Comparison of ENCODE assay signal across 13 mouse cellular contexts in the genomic region with DNA sequence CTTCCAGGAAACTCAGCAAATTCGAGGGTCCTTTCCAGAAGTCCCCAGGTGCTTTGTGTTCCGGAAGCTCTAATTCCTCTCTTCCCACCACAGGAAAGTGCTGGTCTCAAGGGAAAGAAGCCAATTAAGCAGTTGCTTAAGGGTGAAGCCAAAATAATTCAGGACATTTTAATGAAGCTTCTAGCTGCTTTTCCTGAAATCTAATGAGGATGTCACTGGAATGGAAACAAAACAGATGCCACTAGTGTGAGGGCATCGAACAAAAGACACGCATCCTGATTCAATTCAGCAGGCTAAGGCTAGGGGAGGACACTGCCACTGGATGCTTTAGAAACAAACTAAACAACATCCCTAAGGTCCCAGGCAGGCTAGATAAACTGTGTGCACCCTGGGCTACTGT.
A peak's percentile ranks its signal among the peaks of the same experiment; 100 is the strongest.
DNase-seq lines count a peak whose midpoint lies in the region; ATAC-seq and TF ChIP-seq lines count a peak whose summit lies in the region.
"Had no signal": no experiment of that assay in that cellular context is flagged by ENCODE, and none has a peak within 500 bp of the region (broad histone marks: within the 10 kb centered on the region; RNA-seq: fewer than 3 reads in every experiment).

No protein-coding gene starts in this region.

- WGBS in midbrain, embryonic 13.5 days, result 38% methylated on average over 4 of the region's 4 CpGs
- 60% methylated on average over 4 of the region's 4 CpGs for WGBS in midbrain, embryonic 10.5 days
- 9% methylated on average over 4 of the region's 4 CpGs for WGBS in forebrain, embryonic 14.5 days
- WGBS in midbrain, postnatal 0 days, result 37% methylated on average over 4 of the region's 4 CpGs
- WGBS in intestine, postnatal 0 days, result 63% methylated on average over 4 of the region's 4 CpGs

- no peak overlapping the region for H3K4me3 ChIP-seq in midbrain, embryonic 13.5 days (replicated peaks)
- no peak overlapping the region for H3K4me3 ChIP-seq in midbrain, embryonic 10.5 days
- no peak overlapping the region for H3K4me3 ChIP-seq in forebrain, embryonic 14.5 days (ENCODE audit: low read depth, low read length)
- no peak overlapping the region for H3K4me3 ChIP-seq in midbrain, postnatal 0 days (ENCODE audit: low read depth, low read length)
- H3K4me3 ChIP-seq in intestine, postnatal 0 days (ENCODE audit: low read depth, low read length), result no peak overlapping the region
- H3K4me3 ChIP-seq: erythroblast, embryonic 14.5 days had no signal

- peak; percentile 48 for ATAC-seq in midbrain, embryonic 13.5 days
- peak; percentile 48; the same call in 1 of the 2 replicates for ATAC-seq in forebrain, embryonic 14.5 days
- no peak for ATAC-seq in midbrain, postnatal 0 days (ENCODE audit: low FRiP score)
- no peak for ATAC-seq in intestine, postnatal 0 days

- H3K4me2 ChIP-seq in midbrain, embryonic 13.5 days (replicated peaks), result no peak overlapping the region
- H3K4me2 ChIP-seq in forebrain, embryonic 14.5 days (ENCODE audit: low read length), result no peak overlapping the region
- no peak overlapping the region for H3K4me2 ChIP-seq in midbrain, postnatal 0 days (ENCODE audit: low read depth, low read length, poor library complexity, severe bottlenecking)
- no peak overlapping the region for H3K4me2 ChIP-seq in intestine, postnatal 0 days (replicated peaks; ENCODE audit: low read depth)

- peaks cover 6% of the 10 kb centered on the region; the same call in 1 of the 2 replicates for H3K4me1 ChIP-seq in midbrain, embryonic 13.5 days (replicated peaks)
- no peaks in the 10 kb centered on the region for H3K4me1 ChIP-seq in midbrain, embryonic 10.5 days
- H3K4me1 ChIP-seq in forebrain, embryonic 14.5 days (ENCODE audit: control insufficient read depth, insufficient read depth, low read length), result no peaks in the 10 kb centered on the region
- H3K4me1 ChIP-seq in midbrain, postnatal 0 days (ENCODE audit: insufficient read depth, low read length), result no peaks in the 10 kb centered on the region
- H3K4me1 ChIP-seq in intestine, postnatal 0 days (replicated peaks; ENCODE audit: control insufficient read depth, insufficient read depth, low read length), result no peaks in the 10 kb centered on the region; the same call in 1 of the 2 replicates

- DNase-seq in midbrain, embryonic 10.5 days (ENCODE audit: low spot score), result no peak
- peak; percentile 74 for DNase-seq in cerebellum, adult 9-10 months
- peak; percentile 62 for DNase-seq in forebrain, embryonic 14.5 days (ENCODE audit: low spot score)
- peak; percentile 67 for DNase-seq in midbrain, postnatal 0 days (ENCODE audit: low spot score)
- no peak for DNase-seq in adrenal gland, adult (ENCODE audit: inconsistent age in 2 of 2, low spot score in 1 of 2)
- DNase-seq in kidney, adult 9 months, result no peak
- DNase-seq: heart, postnatal 4 days; liver; lung, adult 2 months; thymus, postnatal 4 days had no signal

- no peaks in the 10 kb centered on the region for H3K9me3 ChIP-seq in midbrain, embryonic 13.5 days
- H3K9me3 ChIP-seq in midbrain, embryonic 10.5 days (replicated peaks), result no peaks in the 10 kb centered on the region
- no peaks in the 10 kb centered on the region for H3K9me3 ChIP-seq in forebrain, embryonic 14.5 days (replicated peaks; ENCODE audit: control insufficient read depth, low read length)
- H3K9me3 ChIP-seq in midbrain, postnatal 0 days (ENCODE audit: low read length), result no peaks in the 10 kb centered on the region
- no peaks in the 10 kb centered on the region for H3K9me3 ChIP-seq in intestine, postnatal 0 days (ENCODE audit: control insufficient read depth)

- no peak overlapping the region for H3K9ac ChIP-seq in midbrain, embryonic 13.5 days (replicated peaks)
- no peak overlapping the region for H3K9ac ChIP-seq in forebrain, embryonic 14.5 days (ENCODE audit: low read length)
- H3K9ac ChIP-seq in midbrain, postnatal 0 days (replicated peaks; ENCODE audit: low read length, poor library complexity, severe bottlenecking), result no peak overlapping the region
- no peak overlapping the region for H3K9ac ChIP-seq in intestine, postnatal 0 days (ENCODE audit: low read depth, low read length)

- no peak overlapping the region for H3K27ac ChIP-seq in midbrain, embryonic 13.5 days
- no peak overlapping the region for H3K27ac ChIP-seq in midbrain, embryonic 10.5 days (replicated peaks)
- 0 out of 2 replicates have a peak overlapping the region, but pooled peaks have one; percentile 24 for H3K27ac ChIP-seq in forebrain, embryonic 14.5 days (ENCODE audit: low read depth, low read length)
- no peak overlapping the region for H3K27ac ChIP-seq in midbrain, postnatal 0 days (ENCODE audit: low read depth, low read length)
- no peak overlapping the region for H3K27ac ChIP-seq in intestine, postnatal 0 days (ENCODE audit: low read depth, low read length)

- TF ChIP-seq CTCF in midbrain, postnatal 0 days (IDR thresholded peaks at IDR 0.05), result no peak
- TF ChIP-seq CTCF in intestine, postnatal 0 days (IDR thresholded peaks at IDR 0.05; ENCODE audit: low read depth), result no peak

- no peaks in the 10 kb centered on the region for H3K27me3 ChIP-seq in midbrain, embryonic 13.5 days
- H3K27me3 ChIP-seq in midbrain, embryonic 10.5 days (ENCODE audit: low read depth, poor library complexity, severe bottlenecking), result no peaks in the 10 kb centered on the region
- no peaks in the 10 kb centered on the region for H3K27me3 ChIP-seq in forebrain, embryonic 14.5 days (replicated peaks; ENCODE audit: control insufficient read depth, insufficient read depth, low read length)
- no peaks in the 10 kb centered on the region for H3K27me3 ChIP-seq in midbrain, postnatal 0 days (ENCODE audit: insufficient read depth, low read length)
- no peaks in the 10 kb centered on the region for H3K27me3 ChIP-seq in intestine, postnatal 0 days (replicated peaks; ENCODE audit: control insufficient read depth, insufficient read depth, low read length)

- no peaks in the 10 kb centered on the region for H3K36me3 ChIP-seq in midbrain, embryonic 13.5 days
- H3K36me3 ChIP-seq in midbrain, embryonic 10.5 days, result no peaks in the 10 kb centered on the region
- no peaks in the 10 kb centered on the region for H3K36me3 ChIP-seq in forebrain, embryonic 14.5 days (ENCODE audit: control insufficient read depth, insufficient read depth, low read length)
- no peaks in the 10 kb centered on the region for H3K36me3 ChIP-seq in midbrain, postnatal 0 days (ENCODE audit: insufficient read depth, low read length)
- no peaks in the 10 kb centered on the region for H3K36me3 ChIP-seq in intestine, postnatal 0 days (ENCODE audit: control insufficient read depth, insufficient read depth)

Comparison
In these comparisons a context has a peak if more than half of its experiments do, and no peak if none do; other contexts are left out.
1. ATAC-seq: peak in midbrain, embryonic 13.5 days (single experiment) and forebrain, embryonic 14.5 days (single experiment); none in midbrain, postnatal 0 days (single experiment) and intestine, postnatal 0 days (single experiment).
2. DNase-seq: peak in cerebellum, adult 9-10 months (single experiment), forebrain, embryonic 14.5 days (single experiment) and midbrain, postnatal 0 days (single experiment); none in midbrain, embryonic 10.5 days (single experiment), adrenal gland, adult (0 of 2) and kidney, adult 9 months (single experiment).